Mouse (Mus musculus) heart, embryonic 10.5 days (tissue): ENCODE measurements around the gene Mfsd4b4. TPM values are rescaled to one million over a fixed set of nuclear protein-coding genes. Genes with fewer than 3 reads are reported as not detected.

ENCODE experiments used
- DNase-seq: peaks from one replicate; pipeline ENCODE4 v3.0.0-alpha.2; 2017; ENCODE audit warnings: low spot score
- H3K27ac ChIP-seq: fragments of 300-500 bp; sonication (generic); 2 replicates; pipeline ENCODE4 v1.5.1; 2016; ENCODE audit warnings: mild to moderate bottlenecking
- H3K27me3 ChIP-seq: fragments of 300-500 bp; sonication (generic); 2 replicates; pipeline ENCODE4 v1.6.1; 2016; ENCODE audit warnings: mild to moderate bottlenecking; ENCODE audit not compliant: poor library complexity, insufficient read depth, severe bottlenecking
- H3K36me3 ChIP-seq: fragments of 300-500 bp; sonication (generic); 2 replicates; pipeline ENCODE4 v1.6.1; 2016; ENCODE audit warnings: mild to moderate bottlenecking, moderate library complexity
- H3K4me1 ChIP-seq: fragments of 300-500 bp; sonication (generic); 2 replicates; pipeline ENCODE4 v1.6.1; 2016; ENCODE audit warnings: mild to moderate bottlenecking
- H3K4me3 ChIP-seq: fragments of 300-500 bp; sonication (generic); 2 replicates; pipeline ENCODE4 v1.5.1; 2016; ENCODE audit warnings: mild to moderate bottlenecking, moderate library complexity
- H3K9me3 ChIP-seq: fragments of 300-500 bp; sonication (generic); 2 replicates; pipeline ENCODE4 v1.6.1; 2016; ENCODE audit warnings: mild to moderate bottlenecking, moderate library complexity
- WGBS: fragments of 180-500 bp; shearing (Covaris S2); methylation state at CpG from one replicate; pipeline ENCODE4 v1.1.7; 2016; 5-methylcytosine and 5-hydroxymethylcytosine counted together
- polyA plus RNA-seq: library from polyadenylated mRNA; unstranded; fragments of >200 nt; fragmentation: Nextera tagmentation; extraction: Ambion mirVana; gene quantifications from 2 replicates; pipeline ENCODE4 v1.2.1, GENCODE M21; 2016

Gene Mfsd4b4
- polyA plus RNA-seq, 1 experiment from 2014 or later = 4.6 TPM

GRCm38 (mm10) chr10:39865509-39865908 is 33.5 kb downstream of the Mfsd4b4 start:
- Histone ChIP-seq H3K27me3 (no peaks in the 10 kb centered on the region), H3K9me3 (no peaks in the 10 kb centered on the region), H3K36me3 (peaks cover 54% of the 10 kb centered on the region), H3K27ac (no peak overlapping the region), H3K4me3 (no peak overlapping the region), H3K4me1 (peaks cover 5% of the 10 kb centered on the region; the same call in 1 of the 2 replicates)
- WGBS = 38% methylated on average over 2 of the region's 2 CpGs
- no peak for DNase-seq

GRCm38 (mm10) chr10:39842621-39843020 is 56.4 kb downstream of the Mfsd4b4 start:
- no peaks in the 10 kb centered on the region for H3K4me1 ChIP-seq
- H3K27me3 ChIP-seq = no peaks in the 10 kb centered on the region
- no peak for DNase-seq
- no peak overlapping the region for H3K4me3 ChIP-seq
- H3K27ac ChIP-seq = no peak overlapping the region
- H3K36me3 ChIP-seq = peaks cover 49% of the 10 kb centered on the region
- 90% methylated on average over 1 of the region's 1 CpGs for WGBS
- H3K9me3 ChIP-seq = no peaks in the 10 kb centered on the region

Other genes with a start within 250 kb of the Mfsd4b4 start
- gene Rev3l, start 167.1 kb downstream of the Mfsd4b4 start, polyA plus RNA-seq = 10.8 and 13.1 TPM in 2 replicates
- not detected in 2 replicates for gene Mfsd4b2, start 27.7 kb upstream of the Mfsd4b4 start, polyA plus RNA-seq
- 0.58 and 0.94 TPM in 2 replicates for gene Mfsd4b3, start 60.9 kb upstream of the Mfsd4b4 start, polyA plus RNA-seq
- 0.07 and 0.11 TPM in 2 replicates for gene Mfsd4b5, start 87.4 kb upstream of the Mfsd4b4 start, polyA plus RNA-seq
- 0.18 and 0.22 TPM in 2 replicates for gene Mfsd4b1, start 126.0 kb upstream of the Mfsd4b4 start, polyA plus RNA-seq
- 15.2 and 20.7 TPM in 2 replicates for gene Slc16a10, start 243.0 kb upstream of the Mfsd4b4 start, polyA plus RNA-seq